Mouse (Mus musculus): ENCODE data around the gene Qrich2.
A peak's percentile ranks its signal among the peaks of the same experiment; 100 is the strongest.
"Not testable (repeated sequence)": the region's sequence is repeated elsewhere in the genome, so short reads cannot be mapped to it uniquely, and the experiment has no call there.

Qrich2 gene

GRCm38 (mm10) chr11:116489771-116490231 is 23.8 kb upstream of the Qrich2 start:
- DNase-seq (ENCODE audit: low read depth, low spot score) = no peak

- DNase-seq (ENCODE audit: low read depth, low spot score) = no peak
Observed at GRCm38 (mm10) chr11:116488693-116489375, 22.8 kb upstream of the Qrich2 start.

- DNase-seq (ENCODE audit: low read depth, low spot score) = no peak
Observed at GRCm38 (mm10) chr11:116488207-116488606, 22.2 kb upstream of the Qrich2 start.

- DNase-seq (ENCODE audit: low read depth, low spot score) = no peak
Observed at GRCm38 (mm10) chr11:116484261-116484660, 18.2 kb upstream of the Qrich2 start.

GRCm38 (mm10) chr11:116481776-116482175 is 15.7 kb upstream of the Qrich2 start:
- no peak for DNase-seq (ENCODE audit: low read depth, low spot score)

GRCm38 (mm10) chr11:116480975-116481374 is 14.9 kb upstream of the Qrich2 start:
- no peak for DNase-seq (ENCODE audit: low read depth, low spot score)

- no peak for DNase-seq (ENCODE audit: low read depth, low spot score)
Observed at GRCm38 (mm10) chr11:116479832-116480231, 13.8 kb upstream of the Qrich2 start.

GRCm38 (mm10) chr11:116478978-116479377 is 12.9 kb upstream of the Qrich2 start:
- no peak for DNase-seq (ENCODE audit: low read depth, low spot score)

- DNase-seq (ENCODE audit: low read depth, low spot score) = no peak
Observed at GRCm38 (mm10) chr11:116477160-116477759, 11.2 kb upstream of the Qrich2 start.

- DNase-seq (ENCODE audit: low read depth, low spot score) = no peak
Observed at GRCm38 (mm10) chr11:116476696-116477095, 10.7 kb upstream of the Qrich2 start.

- DNase-seq (ENCODE audit: low read depth, low spot score) = no peak
Observed at GRCm38 (mm10) chr11:116476041-116476440, 10.0 kb upstream of the Qrich2 start.

GRCm38 (mm10) chr11:116472275-116472674 is 6.2 kb upstream of the Qrich2 start:
- no peak for DNase-seq (ENCODE audit: low read depth, low spot score)

- DNase-seq (ENCODE audit: low read depth, low spot score) = no peak
Observed at GRCm38 (mm10) chr11:116470896-116471295, 4.9 kb upstream of the Qrich2 start.

- DNase-seq (ENCODE audit: low read depth, low spot score) = no peak
Observed at GRCm38 (mm10) chr11:116470249-116470648, 4.2 kb upstream of the Qrich2 start.

GRCm38 (mm10) chr11:116468338-116468737 is 2.3 kb upstream of the Qrich2 start:
- not testable (repeated sequence) for DNase-seq (ENCODE audit: low read depth, low spot score)

- DNase-seq (ENCODE audit: low read depth, low spot score) = peak; percentile 69
Observed at GRCm38 (mm10) chr11:116463833-116464232, 2.2 kb downstream of the Qrich2 start.

GRCm38 (mm10) chr11:116463338-116463737 is 2.7 kb downstream of the Qrich2 start:
- no peak for DNase-seq (ENCODE audit: low read depth, low spot score)

- no peak for DNase-seq (ENCODE audit: low read depth, low spot score)
Observed at GRCm38 (mm10) chr11:116459786-116460185, 6.3 kb downstream of the Qrich2 start.

GRCm38 (mm10) chr11:116456234-116456633 is 9.8 kb downstream of the Qrich2 start:
- DNase-seq (ENCODE audit: low read depth, low spot score) = no peak

GRCm38 (mm10) chr11:116453889-116454288 is 12.2 kb downstream of the Qrich2 start:
- DNase-seq (ENCODE audit: low read depth, low spot score) = no peak

GRCm38 (mm10) chr11:116449341-116449740 is 16.7 kb downstream of the Qrich2 start:
- no peak for DNase-seq (ENCODE audit: low read depth, low spot score)

- no peak for DNase-seq (ENCODE audit: low read depth, low spot score)
Observed at GRCm38 (mm10) chr11:116447822-116448221, 18.2 kb downstream of the Qrich2 start.

- no peak for DNase-seq (ENCODE audit: low read depth, low spot score)
Observed at GRCm38 (mm10) chr11:116446308-116446887, 19.6 kb downstream of the Qrich2 start.

Measured in retina, adult 2 months (tissue).